Mouse (Mus musculus) brown adipose tissue, adult 24 weeks (tissue): ENCODE measurements around the gene Pdyn. TPM values are rescaled to one million over a fixed set of nuclear protein-coding genes. Genes with fewer than 3 reads are reported as not detected.

Experiments used
- H3K27ac ChIP-seq: fragments of 200-500 bp; replicated peaks from 2 replicates; pipeline ENCODE4 v1.5.1; 2012; ENCODE audit warnings: low read depth, mild to moderate bottlenecking, low read length
- H3K4me1 ChIP-seq: fragments of 200-500 bp; 2 replicates; pipeline ENCODE4 v1.6.1; 2012; ENCODE audit warnings: low read length, mixed read lengths; ENCODE audit not compliant: control insufficient read depth, insufficient read depth, insufficient read length
- H3K4me3 ChIP-seq: fragments of 200-500 bp; 2 replicates; pipeline ENCODE4 v1.5.1; 2012; ENCODE audit warnings: low read depth, mild to moderate bottlenecking, low read length, moderate library complexity; ENCODE audit not compliant: insufficient read depth
- polyA plus RNA-seq: library from polyadenylated mRNA; stranded (reverse); fragments of >200 nt; gene quantifications from 2 replicates; pipeline ENCODE4 v1.2.4, GENCODE M21; 2012; ENCODE audit not compliant: missing spikeins, insufficient read depth, insufficient read length

The Pdyn gene
- polyA plus RNA-seq, result not detected in 2 replicates

- H3K27ac ChIP-seq, result no peak within 1 kb of the TSS
- H3K4me3 ChIP-seq, result no peak within 1 kb of the TSS
Measured at GRCm38 (mm10) chr2:129699484-129700158, at the start of gene Pdyn. TSS of gene Pdyn (minus strand) at chr2:129699844.

GRCm38 (mm10) chr2:129742016-129742415 lies 42.4 kb upstream of the Pdyn start:
- H3K4me1 ChIP-seq, result no peaks in the 10 kb centered on the region
- H3K4me3 ChIP-seq, result no peak overlapping the region
- no peak overlapping the region for H3K27ac ChIP-seq

More at GRCm38 (mm10) chr2:129699484-129700158, at the start of gene Pdyn:
- no peaks in the 10 kb centered on the region for H3K4me1 ChIP-seq

- Histone ChIP-seq H3K4me3 (no peak overlapping the region), H3K4me1 (no peaks in the 10 kb centered on the region)
Measured at GRCm38 (mm10) chr2:129740515-129740914, 40.9 kb upstream of the Pdyn start.

GRCm38 (mm10) chr2:129734031-129734430 lies 34.4 kb upstream of the Pdyn start:
- H3K4me3 ChIP-seq, result no peak overlapping the region
- no peak overlapping the region for H3K27ac ChIP-seq
- H3K4me1 ChIP-seq, result no peaks in the 10 kb centered on the region

More at GRCm38 (mm10) chr2:129740515-129740914, 40.9 kb upstream of the Pdyn start:
- no peak overlapping the region for H3K27ac ChIP-seq

- H3K27ac ChIP-seq, result no peak overlapping the region
- H3K4me3 ChIP-seq, result no peak overlapping the region
- no peaks in the 10 kb centered on the region for H3K4me1 ChIP-seq
Measured at GRCm38 (mm10) chr2:129729681-129730080, 30.0 kb upstream of the Pdyn start.

- H3K4me1 ChIP-seq, result no peaks in the 10 kb centered on the region
- H3K27ac ChIP-seq, result no peak overlapping the region
- H3K4me3 ChIP-seq, result no peak overlapping the region
Measured at GRCm38 (mm10) chr2:129715671-129716070, 16.0 kb upstream of the Pdyn start.

GRCm38 (mm10) chr2:129713026-129713544 lies 13.4 kb upstream of the Pdyn start:
- no peak overlapping the region for H3K4me3 ChIP-seq
- no peak overlapping the region for H3K27ac ChIP-seq
- H3K4me1 ChIP-seq, result no peaks in the 10 kb centered on the region

GRCm38 (mm10) chr2:129696059-129696458 lies 3.6 kb downstream of the Pdyn start:
- Histone ChIP-seq H3K4me3 (no peak overlapping the region), H3K4me1 (no peaks in the 10 kb centered on the region), H3K27ac (no peak overlapping the region)

- Histone ChIP-seq H3K27ac (no peak overlapping the region), H3K4me1 (no peaks in the 10 kb centered on the region), H3K4me3 (no peak overlapping the region)
Measured at GRCm38 (mm10) chr2:129694303-129694702, 5.3 kb downstream of the Pdyn start.

- H3K4me3 ChIP-seq, result no peak overlapping the region
- no peak overlapping the region for H3K27ac ChIP-seq
- H3K4me1 ChIP-seq, result no peaks in the 10 kb centered on the region
Measured at GRCm38 (mm10) chr2:129692694-129693093, 7.0 kb downstream of the Pdyn start.

- Histone ChIP-seq H3K4me3 (no peak overlapping the region), H3K4me1 (no peaks in the 10 kb centered on the region)
Measured at GRCm38 (mm10) chr2:129689694-129690093, 9.9 kb downstream of the Pdyn start.

GRCm38 (mm10) chr2:129688036-129688625 lies 11.5 kb downstream of the Pdyn start:
- no peak overlapping the region for H3K4me3 ChIP-seq
- H3K4me1 ChIP-seq, result no peaks in the 10 kb centered on the region
- no peak overlapping the region for H3K27ac ChIP-seq

More at GRCm38 (mm10) chr2:129689694-129690093, 9.9 kb downstream of the Pdyn start:
- no peak overlapping the region for H3K27ac ChIP-seq

- no peak overlapping the region for H3K4me3 ChIP-seq
- no peaks in the 10 kb centered on the region for H3K4me1 ChIP-seq
- H3K27ac ChIP-seq, result no peak overlapping the region
Measured at GRCm38 (mm10) chr2:129686908-129687307, 12.7 kb downstream of the Pdyn start.

GRCm38 (mm10) chr2:129684014-129684413 lies 15.6 kb downstream of the Pdyn start:
- Histone ChIP-seq H3K27ac (no peak overlapping the region), H3K4me1 (no peaks in the 10 kb centered on the region), H3K4me3 (no peak overlapping the region)

- no peak overlapping the region for H3K27ac ChIP-seq
- H3K4me1 ChIP-seq, result no peaks in the 10 kb centered on the region
- no peak overlapping the region for H3K4me3 ChIP-seq
Measured at GRCm38 (mm10) chr2:129680236-129680635, 19.4 kb downstream of the Pdyn start.

GRCm38 (mm10) chr2:129679066-129679465 lies 20.6 kb downstream of the Pdyn start:
- Histone ChIP-seq H3K4me3 (no peak overlapping the region), H3K27ac (no peak overlapping the region), H3K4me1 (no peaks in the 10 kb centered on the region)
